Mouse (Mus musculus) cerebellum, adult 2 months (tissue): ENCODE results near the gene 1700016D06Rik.

Source experiments
- CTCF ChIP-seq: fragments of 200-500 bp; IDR thresholded peaks from 2 replicates; pipeline ENCODE4 v1.5.1; 2011; ENCODE audit warnings: low read depth, mild to moderate bottlenecking, control low read depth, low read length, moderate library complexity, borderline replicate concordance; ENCODE audit not compliant: insufficient read depth
- POLR2A ChIP-seq: fragments of 200-500 bp; IDR thresholded peaks from 2 replicates; pipeline ENCODE4 v1.6.1; 2011; ENCODE audit warnings: low read length, control low read depth, borderline replicate concordance; ENCODE audit not compliant: insufficient read depth

DNA sequence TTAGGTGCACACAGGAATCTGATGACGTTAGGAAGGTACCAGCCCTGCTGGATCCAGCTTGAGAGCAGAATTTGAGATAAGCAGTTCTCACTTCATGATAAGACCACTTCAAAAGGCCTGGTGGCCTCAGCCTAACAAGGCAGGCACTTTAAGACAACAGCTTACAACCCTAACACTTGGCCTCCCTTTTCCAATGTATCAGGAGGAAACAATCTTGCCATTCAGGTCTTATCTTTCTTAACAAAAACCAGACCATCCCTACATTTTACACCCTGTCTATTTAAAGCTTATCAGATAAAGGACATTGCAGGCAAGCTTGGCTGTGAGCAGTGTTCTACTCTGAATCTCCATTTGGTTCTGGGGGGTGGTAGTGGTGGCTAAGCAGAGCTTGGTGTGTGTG, 8.4 kb downstream of the 1700016D06Rik start:
- TF ChIP-seq CTCF: no peak
- TF ChIP-seq POLR2A: no peak
